Mouse (Mus musculus): Measurements from ENCODE around the gene Atg10.

- no peak for TF ChIP-seq CTCF (IDR thresholded peaks at IDR 0.05; ENCODE audit: low read depth)
- TF ChIP-seq EP300 (IDR thresholded peaks at IDR 0.05; ENCODE audit: low read depth), result no peak
Measured at GRCm38 (mm10) chr13:91048171-91048570, 175.6 kb downstream of the Atg10 start.
